Mouse (Mus musculus) mouse trophoblast stem cell (cell line): ENCODE data around the gene Cela1.

Experiments
- in situ Hi-C, 2 experiments: fragments of 300-500 bp; cut with MseI, MboI; formaldehyde crosslinking; loops; 2 replicates in 1 of 2; 3 replicates in 1 of 2; pipeline ENCODE4 v1.15.1; 2025

The Cela1 gene

DNA sequence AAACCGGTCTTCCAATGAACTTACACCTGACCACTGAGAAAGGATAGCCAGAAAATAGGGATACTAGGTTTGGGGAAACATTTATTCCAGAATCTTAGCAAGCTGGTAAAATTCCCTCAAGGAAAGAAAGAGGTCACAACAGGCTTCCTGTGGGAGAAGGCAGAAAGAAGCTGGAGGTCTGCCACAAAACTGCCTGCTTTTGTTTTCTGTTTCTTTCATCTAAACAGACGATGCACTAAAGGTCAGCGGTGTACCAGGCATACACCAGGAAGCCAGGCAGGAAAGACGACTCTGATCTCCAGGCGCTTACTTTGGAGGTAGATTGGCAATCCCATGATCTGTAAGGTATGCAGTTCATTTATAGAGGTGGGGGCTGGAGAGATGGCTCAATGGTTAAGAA, 16.9 kb downstream of the Cela1 start:
- in situ Hi-C loops, result no loop called here

GRCm38 (mm10) chr15:100670004-100670403, 17.7 kb downstream of the Cela1 start:
- in situ Hi-C loops, result no loop called here

DNA sequence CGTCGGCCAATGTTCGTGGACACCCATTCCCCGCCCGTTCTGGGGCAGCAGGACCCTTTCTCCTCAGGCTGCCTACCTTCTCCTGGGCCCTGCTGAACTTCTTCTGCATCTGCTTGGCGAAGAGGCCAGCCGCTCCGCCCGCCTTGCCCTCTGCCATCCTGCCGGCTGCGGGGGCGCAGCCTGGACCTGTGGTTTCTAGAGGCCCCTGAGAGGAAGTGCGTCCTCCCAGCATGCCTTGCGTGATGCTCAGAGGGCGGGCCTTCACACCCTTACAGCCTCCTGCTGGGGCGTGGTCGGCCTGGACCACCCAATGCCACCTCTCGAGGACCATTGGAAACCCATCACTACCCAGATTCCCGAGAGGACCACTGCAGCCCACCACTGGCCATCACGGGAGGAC, 18.4 kb downstream of the Cela1 start, which contains the start of gene Bin2:
Gene Bin2, minus strand, starts transcription at position 217 of the 400 bp plus-strand sequence.
- in situ Hi-C loops, result no loop called here

- in situ Hi-C loops, result no loop called here
Observed at GRCm38 (mm10) chr15:100667871-100668545, 19.7 kb downstream of the Cela1 start.

GRCm38 (mm10) chr15:100667420-100667819, 20.3 kb downstream of the Cela1 start:
- in situ Hi-C loops, result no loop called here

GRCm38 (mm10) chr15:100666851-100667250, 20.9 kb downstream of the Cela1 start:
- in situ Hi-C loops, result no loop called here

GRCm38 (mm10) chr15:100666219-100666696, 21.5 kb downstream of the Cela1 start:
- in situ Hi-C loops, result no loop called here

GRCm38 (mm10) chr15:100665411-100666218, 22.1 kb downstream of the Cela1 start:
- in situ Hi-C loops, result no loop called here

GRCm38 (mm10) chr15:100664813-100665274, 22.9 kb downstream of the Cela1 start:
- in situ Hi-C loops, result no loop called here

DNA sequence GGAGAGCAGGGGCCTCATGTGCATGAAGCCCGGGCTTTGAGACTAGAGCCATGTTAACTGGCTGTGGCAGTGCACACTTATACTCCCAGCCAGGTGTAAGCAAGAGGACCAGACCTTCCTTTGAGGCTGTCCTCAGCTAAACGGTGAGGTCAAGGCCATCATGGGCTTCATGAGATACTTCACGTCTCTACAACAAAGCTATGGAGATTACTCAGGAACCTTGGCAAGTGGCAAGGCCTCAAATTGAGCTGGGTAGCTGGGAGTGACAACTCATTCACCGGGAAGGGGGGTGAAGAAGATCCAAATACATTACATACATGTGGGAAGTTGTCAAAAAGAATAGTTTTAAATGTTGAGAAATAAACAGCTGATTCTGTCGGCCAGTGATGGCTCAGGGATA, 26.9 kb downstream of the Cela1 start:
- in situ Hi-C loops, result no loop called here

DNA sequence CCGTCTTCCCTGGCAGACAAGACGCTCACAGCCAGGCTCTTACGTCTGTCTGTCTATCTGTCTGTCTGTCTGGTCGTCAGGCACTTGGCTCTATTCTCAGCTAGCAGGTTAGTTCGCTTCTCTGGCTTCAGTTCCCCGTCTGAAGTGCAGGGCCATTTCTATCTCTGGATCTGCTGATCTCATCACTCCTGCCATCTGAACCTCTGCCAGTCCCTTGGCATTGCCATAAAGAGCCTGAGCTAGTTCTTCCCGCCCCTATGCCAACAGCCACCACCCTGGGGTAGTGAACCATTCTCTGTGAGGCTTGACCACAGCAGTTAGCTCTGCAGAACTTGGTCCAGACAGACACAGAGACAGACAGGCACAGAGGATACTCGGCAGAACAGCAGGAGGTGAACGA, 27.4 kb downstream of the Cela1 start:
- in situ Hi-C loops, result no loop called here

DNA sequence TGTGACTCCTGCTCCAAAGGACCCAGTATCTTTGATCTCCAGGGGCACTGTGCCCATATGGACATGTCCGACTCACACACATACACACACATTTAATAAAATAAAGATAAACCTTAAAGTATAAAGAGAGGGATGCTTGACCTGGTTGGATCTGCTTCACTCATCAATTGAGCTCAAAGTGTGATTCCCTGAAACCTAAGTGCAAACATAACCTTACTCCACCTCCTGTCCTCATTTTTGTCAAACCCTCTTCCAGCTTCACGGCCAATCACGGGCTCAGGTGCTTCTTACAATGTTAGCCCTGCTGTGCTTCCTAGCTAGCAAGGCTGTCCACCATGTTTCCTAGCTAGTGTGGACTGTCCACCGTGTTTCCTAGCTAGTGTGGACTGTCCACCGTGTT, 32.5 kb downstream of the Cela1 start:
- in situ Hi-C loops, result no loop called here

GRCm38 (mm10) chr15:100654271-100654670, 33.5 kb downstream of the Cela1 start:
- in situ Hi-C loops, result no loop called here

GRCm38 (mm10) chr15:100651610-100652009, 36.1 kb downstream of the Cela1 start:
- in situ Hi-C loops, result no loop called here

DNA sequence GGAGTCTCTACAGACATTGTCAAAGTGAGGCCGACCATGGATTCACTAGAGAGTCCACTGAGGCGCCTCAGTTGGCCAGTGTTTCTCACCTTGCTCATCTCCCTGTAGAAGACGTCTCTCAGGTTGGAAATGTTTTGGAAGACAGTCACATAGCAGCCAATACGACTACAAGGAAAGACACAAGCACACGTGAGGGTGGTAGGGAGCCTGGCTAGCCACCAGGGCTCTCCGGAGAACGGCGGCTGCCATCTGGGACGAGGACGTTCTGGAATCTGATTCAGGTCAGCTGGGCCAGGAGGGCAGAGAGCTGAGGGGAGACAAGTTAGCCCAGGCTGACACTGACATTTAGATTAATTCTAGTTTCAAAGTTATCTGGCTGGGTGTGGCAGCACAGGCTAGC, 37.6 kb downstream of the Cela1 start:
- in situ Hi-C loops, result no loop called here

GRCm38 (mm10) chr15:100646161-100646560, 41.6 kb downstream of the Cela1 start:
- in situ Hi-C loops, result no loop called here

GRCm38 (mm10) chr15:100642451-100642850, 45.3 kb downstream of the Cela1 start:
- in situ Hi-C loops, result no loop called here

- in situ Hi-C loops, result no loop called here
Observed at GRCm38 (mm10) chr15:100641226-100641810, 46.4 kb downstream of the Cela1 start.

DNA sequence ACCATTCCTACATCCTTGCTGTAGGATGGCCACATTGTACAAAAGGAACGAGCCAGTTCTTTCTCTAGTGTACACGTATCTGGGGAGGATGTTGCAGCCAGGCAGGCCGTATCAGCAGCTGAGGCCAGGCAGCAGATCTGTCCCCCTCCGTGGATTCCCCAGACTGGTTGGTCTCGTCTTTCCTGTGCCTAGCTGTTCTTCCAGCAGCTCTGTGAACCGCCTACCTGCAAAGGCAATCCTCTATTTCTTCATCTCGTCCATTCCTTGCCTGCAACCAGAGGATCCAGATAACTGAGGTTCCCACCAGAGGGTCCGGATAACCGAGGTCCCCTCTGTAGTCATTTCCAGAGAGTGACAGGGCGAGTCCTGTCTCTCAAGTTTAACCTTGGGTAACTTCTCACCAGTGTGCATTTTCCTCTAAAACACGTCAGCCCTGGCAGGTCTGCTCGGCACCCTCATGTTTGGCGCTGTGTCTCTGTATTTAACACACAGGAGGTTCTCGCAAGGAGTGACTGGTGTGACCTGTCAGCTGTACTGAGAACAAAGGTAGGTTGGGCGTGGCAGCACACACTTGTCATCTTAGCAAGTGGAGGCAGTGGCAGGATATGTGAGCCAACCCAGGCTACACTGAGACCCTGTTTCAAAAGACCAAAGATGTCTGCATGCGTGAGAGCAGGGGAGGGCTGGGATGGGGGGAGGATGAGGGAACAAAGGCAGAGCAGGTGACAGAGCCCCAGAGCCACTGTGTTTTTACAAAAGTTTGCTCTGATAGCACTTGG, 47.6 kb downstream of the Cela1 start:
- in situ Hi-C loops, result no loop called here

- in situ Hi-C loops, result no loop called here
Observed at GRCm38 (mm10) chr15:100637661-100638060, 50.1 kb downstream of the Cela1 start.

GRCm38 (mm10) chr15:100636700-100637501, 50.8 kb downstream of the Cela1 start, which contains the start of gene Smagp:
Smagp (minus strand) TSS chr15:100636940.
- in situ Hi-C loops, result no loop called here
